Mouse (Mus musculus): ENCODE results near the gene Gtf2ird2. TPM values are rescaled to one million over a fixed set of nuclear protein-coding genes. Genes with fewer than 3 reads are reported as not detected.

Gene Gtf2ird2
- polyA plus RNA-seq, 1 experiment from 2014 or later = 7.9 TPM

GRCm38 (mm10) chr5:134186961-134187731 is 3.3 kb downstream of the Gtf2ird2 start:
- ATAC-seq (ENCODE audit: insufficient number of reproducible peaks, low FRiP score, low TSS enrichment, low read depth) (no peak), DNase-seq (ENCODE audit: low spot score) (peak; percentile 81)
- H3K4me1 ChIP-seq (ENCODE audit: control insufficient read depth, insufficient read depth, low read length) = peaks cover 12% of the 10 kb centered on the region
- WGBS = 84% methylated on average over 4 of the region's 4 CpGs
- H3K9ac ChIP-seq (ENCODE audit: low read length) = no peak overlapping the region
- H3K4me3 ChIP-seq (ENCODE audit: low read depth, low read length) = no peak overlapping the region
- no peak overlapping the region for H3K4me2 ChIP-seq (ENCODE audit: low read depth, severe bottlenecking)
- H3K27ac ChIP-seq (replicated peaks; ENCODE audit: low read depth, low read length) = no peak overlapping the region
- no peaks in the 10 kb centered on the region for H3K27me3 ChIP-seq (ENCODE audit: control insufficient read depth, insufficient read depth, low read length)
- H3K36me3 ChIP-seq (ENCODE audit: control insufficient read depth, insufficient read depth, low read length) = no peaks in the 10 kb centered on the region
- H3K9me3 ChIP-seq (ENCODE audit: control insufficient read depth, low read length) = no peaks in the 10 kb centered on the region

GRCm38 (mm10) chr5:134188571-134188970 is 4.8 kb downstream of the Gtf2ird2 start:
- no peak overlapping the region for H3K27ac ChIP-seq (replicated peaks; ENCODE audit: low read depth, low read length)
- no peak overlapping the region for H3K9ac ChIP-seq (ENCODE audit: low read length)
- ATAC-seq (ENCODE audit: insufficient number of reproducible peaks, low FRiP score, low TSS enrichment, low read depth) (no peak), DNase-seq (ENCODE audit: low spot score) (no peak)
- H3K27me3 ChIP-seq (ENCODE audit: control insufficient read depth, insufficient read depth, low read length) = no peaks in the 10 kb centered on the region
- 67% methylated on average over 7 of the region's 7 CpGs for WGBS
- no peaks in the 10 kb centered on the region for H3K9me3 ChIP-seq (ENCODE audit: control insufficient read depth, low read length)
- no peak overlapping the region for H3K4me2 ChIP-seq (ENCODE audit: low read depth, severe bottlenecking)
- no peaks in the 10 kb centered on the region for H3K36me3 ChIP-seq (ENCODE audit: control insufficient read depth, insufficient read depth, low read length)
- peaks cover under 1% of the 10 kb centered on the region; the same call in 1 of the 2 replicates for H3K4me1 ChIP-seq (ENCODE audit: control insufficient read depth, insufficient read depth, low read length)
- no peak overlapping the region for H3K4me3 ChIP-seq (ENCODE audit: low read depth, low read length)

GRCm38 (mm10) chr5:134193664-134194063 is 9.8 kb downstream of the Gtf2ird2 start:
- no peaks in the 10 kb centered on the region for H3K9me3 ChIP-seq (ENCODE audit: control insufficient read depth, low read length)
- no peaks in the 10 kb centered on the region for H3K27me3 ChIP-seq (ENCODE audit: control insufficient read depth, insufficient read depth, low read length)
- ATAC-seq (ENCODE audit: insufficient number of reproducible peaks, low FRiP score, low TSS enrichment, low read depth) = no peak
- no peak overlapping the region for H3K9ac ChIP-seq (ENCODE audit: low read length)
- no peak overlapping the region for H3K4me2 ChIP-seq (ENCODE audit: low read depth, severe bottlenecking)
- WGBS = 89% methylated on average over 8 of the region's 8 CpGs
- no peak for DNase-seq (ENCODE audit: low spot score)
- no peaks in the 10 kb centered on the region for H3K36me3 ChIP-seq (ENCODE audit: control insufficient read depth, insufficient read depth, low read length)
- no peaks in the 10 kb centered on the region for H3K4me1 ChIP-seq (ENCODE audit: control insufficient read depth, insufficient read depth, low read length)
- H3K4me3 ChIP-seq (ENCODE audit: low read depth, low read length) = no peak overlapping the region
- H3K27ac ChIP-seq (replicated peaks; ENCODE audit: low read depth, low read length) = no peak overlapping the region

- 81% methylated on average over 10 of the region's 10 CpGs for WGBS
- no peaks in the 10 kb centered on the region; the same call in 1 of the 2 replicates for H3K9me3 ChIP-seq (ENCODE audit: control insufficient read depth, low read length)
- H3K4me1 ChIP-seq (ENCODE audit: control insufficient read depth, insufficient read depth, low read length) = no peaks in the 10 kb centered on the region
- no peaks in the 10 kb centered on the region for H3K36me3 ChIP-seq (ENCODE audit: control insufficient read depth, insufficient read depth, low read length)
- DNase-seq (ENCODE audit: low spot score) = no peak
- ATAC-seq (ENCODE audit: insufficient number of reproducible peaks, low FRiP score, low TSS enrichment, low read depth) = no peak
- H3K9ac ChIP-seq (ENCODE audit: low read length) = no peak overlapping the region
- no peaks in the 10 kb centered on the region for H3K27me3 ChIP-seq (ENCODE audit: control insufficient read depth, insufficient read depth, low read length)
- no peak overlapping the region for H3K27ac ChIP-seq (replicated peaks; ENCODE audit: low read depth, low read length)
- no peak overlapping the region for H3K4me3 ChIP-seq (ENCODE audit: low read depth, low read length)
- no peak overlapping the region for H3K4me2 ChIP-seq (ENCODE audit: low read depth, severe bottlenecking)
Observed at GRCm38 (mm10) chr5:134206721-134207120, 22.9 kb downstream of the Gtf2ird2 start.

GRCm38 (mm10) chr5:134209931-134210554 is 26.2 kb downstream of the Gtf2ird2 start:
- 54% methylated on average over 11 of the region's 11 CpGs for WGBS
- no peak overlapping the region for H3K4me2 ChIP-seq (ENCODE audit: low read depth, severe bottlenecking)
- H3K4me3 ChIP-seq (ENCODE audit: low read depth, low read length) = no peak overlapping the region
- H3K27ac ChIP-seq (replicated peaks; ENCODE audit: low read depth, low read length) = no peak overlapping the region
- DNase-seq (ENCODE audit: low spot score) (no peak), ATAC-seq (ENCODE audit: insufficient number of reproducible peaks, low FRiP score, low TSS enrichment, low read depth) (no peak)
- H3K36me3 ChIP-seq (ENCODE audit: control insufficient read depth, insufficient read depth, low read length) = no peaks in the 10 kb centered on the region
- no peaks in the 10 kb centered on the region for H3K27me3 ChIP-seq (ENCODE audit: control insufficient read depth, insufficient read depth, low read length)
- no peaks in the 10 kb centered on the region for H3K4me1 ChIP-seq (ENCODE audit: control insufficient read depth, insufficient read depth, low read length)
- H3K9me3 ChIP-seq (ENCODE audit: control insufficient read depth, low read length) = no peaks in the 10 kb centered on the region; the same call in 1 of the 2 replicates
- no peak overlapping the region for H3K9ac ChIP-seq (ENCODE audit: low read length)

GRCm38 (mm10) chr5:134214021-134214806 is 30.4 kb downstream of the Gtf2ird2 start:
- no peak for DNase-seq (ENCODE audit: low spot score)

GRCm38 (mm10) chr5:134217900-134218299 is 34.1 kb downstream of the Gtf2ird2 start:
- Histone ChIP-seq H3K36me3 (ENCODE audit: control insufficient read depth, insufficient read depth, low read length) (no peaks in the 10 kb centered on the region), H3K27me3 (ENCODE audit: control insufficient read depth, insufficient read depth, low read length) (peaks cover 7% of the 10 kb centered on the region; the same call in 1 of the 2 replicates), H3K4me3 (ENCODE audit: low read depth, low read length) (no peak overlapping the region), H3K4me2 (ENCODE audit: low read depth, severe bottlenecking) (no peak overlapping the region), H3K9me3 (ENCODE audit: control insufficient read depth, low read length) (no peaks in the 10 kb centered on the region), H3K27ac (replicated peaks; ENCODE audit: low read depth, low read length) (no peak overlapping the region), H3K9ac (ENCODE audit: low read length) (no peak overlapping the region), H3K4me1 (ENCODE audit: control insufficient read depth, insufficient read depth, low read length) (peaks cover 7% of the 10 kb centered on the region; the same call in 1 of the 2 replicates)
- WGBS = 91% methylated on average over 7 of the region's 7 CpGs
- DNase-seq (ENCODE audit: low spot score) (no peak), ATAC-seq (ENCODE audit: insufficient number of reproducible peaks, low FRiP score, low TSS enrichment, low read depth) (no peak)

More at GRCm38 (mm10) chr5:134214021-134214806, 30.4 kb downstream of the Gtf2ird2 start:
- no peak overlapping the region for H3K27ac ChIP-seq (replicated peaks; ENCODE audit: low read depth, low read length)
- no peaks in the 10 kb centered on the region for H3K27me3 ChIP-seq (ENCODE audit: control insufficient read depth, insufficient read depth, low read length)
- no peak overlapping the region for H3K9ac ChIP-seq (ENCODE audit: low read length)
- ATAC-seq (ENCODE audit: insufficient number of reproducible peaks, low FRiP score, low TSS enrichment, low read depth) = no peak
- H3K4me3 ChIP-seq (ENCODE audit: low read depth, low read length) = no peak overlapping the region
- H3K4me1 ChIP-seq (ENCODE audit: control insufficient read depth, insufficient read depth, low read length) = no peaks in the 10 kb centered on the region
- no peaks in the 10 kb centered on the region for H3K36me3 ChIP-seq (ENCODE audit: control insufficient read depth, insufficient read depth, low read length)
- WGBS = 81% methylated on average over 12 of the region's 12 CpGs
- no peaks in the 10 kb centered on the region for H3K9me3 ChIP-seq (ENCODE audit: control insufficient read depth, low read length)
- no peak overlapping the region for H3K4me2 ChIP-seq (ENCODE audit: low read depth, severe bottlenecking)

- ATAC-seq (ENCODE audit: insufficient number of reproducible peaks, low FRiP score, low TSS enrichment, low read depth) = no peak
- H3K9me3 ChIP-seq (ENCODE audit: control insufficient read depth, low read length) = no peaks in the 10 kb centered on the region
- 54% methylated on average over 4 of the region's 4 CpGs for WGBS
- H3K4me3 ChIP-seq (ENCODE audit: low read depth, low read length) = no peak overlapping the region
- peak overlapping the region; percentile 62 for H3K4me2 ChIP-seq (ENCODE audit: low read depth, severe bottlenecking)
- no peak overlapping the region for H3K27ac ChIP-seq (replicated peaks; ENCODE audit: low read depth, low read length)
- H3K9ac ChIP-seq (ENCODE audit: low read length) = peak overlapping the region; percentile 68; the same call in 1 of the 2 replicates
- no peak for DNase-seq (ENCODE audit: low spot score)
- H3K36me3 ChIP-seq (ENCODE audit: control insufficient read depth, insufficient read depth, low read length) = no peaks in the 10 kb centered on the region
- peaks cover 8% of the 10 kb centered on the region for H3K4me1 ChIP-seq (ENCODE audit: control insufficient read depth, insufficient read depth, low read length)
- H3K27me3 ChIP-seq (ENCODE audit: control insufficient read depth, insufficient read depth, low read length) = peaks cover 7% of the 10 kb centered on the region; the same call in 1 of the 2 replicates
Observed at GRCm38 (mm10) chr5:134221278-134221677, 37.5 kb downstream of the Gtf2ird2 start.
